Mouse (Mus musculus) lung, postnatal 10 days (tissue): ENCODE data around the gene Cpvl.

Experiments
- DNase-seq: peaks from one replicate; pipeline ENCODE4 v3.0.0; 2021

Gene Cpvl

GRCm38 (mm10) chr6:53931605-53932004 lies 46.9 kb downstream of the Cpvl start:
- DNase-seq, result no peak

GRCm38 (mm10) chr6:53929858-53930257 lies 48.6 kb downstream of the Cpvl start:
- no peak for DNase-seq

GRCm38 (mm10) chr6:53926197-53926596 lies 52.3 kb downstream of the Cpvl start:
- no peak for DNase-seq

GRCm38 (mm10) chr6:53925192-53925591 lies 53.3 kb downstream of the Cpvl start:
- no peak for DNase-seq

- no peak for DNase-seq
Measured at GRCm38 (mm10) chr6:53920041-53920440, 58.4 kb downstream of the Cpvl start.

GRCm38 (mm10) chr6:53917026-53917558 lies 61.4 kb downstream of the Cpvl start:
- DNase-seq, result no peak

- no peak for DNase-seq
Measured at GRCm38 (mm10) chr6:53915347-53915746, 63.1 kb downstream of the Cpvl start.

- no peak for DNase-seq
Measured at GRCm38 (mm10) chr6:53913151-53913550, 65.3 kb downstream of the Cpvl start.

- no peak for DNase-seq
Measured at GRCm38 (mm10) chr6:53912112-53912782, 66.2 kb downstream of the Cpvl start.

- DNase-seq, result no peak
Measured at GRCm38 (mm10) chr6:53909986-53910385, 68.5 kb downstream of the Cpvl start.

- no peak for DNase-seq
Measured at GRCm38 (mm10) chr6:53909446-53909845, 69.0 kb downstream of the Cpvl start.

GRCm38 (mm10) chr6:53906871-53907270 lies 71.6 kb downstream of the Cpvl start:
- no peak for DNase-seq

- DNase-seq, result peak; percentile 57
Measured at GRCm38 (mm10) chr6:53906051-53906462, 72.4 kb downstream of the Cpvl start.

GRCm38 (mm10) chr6:53905576-53905975 lies 72.9 kb downstream of the Cpvl start:
- no peak for DNase-seq

- no peak for DNase-seq
Measured at GRCm38 (mm10) chr6:53904703-53905395, 73.6 kb downstream of the Cpvl start.

- no peak for DNase-seq
Measured at GRCm38 (mm10) chr6:53904186-53904585, 74.3 kb downstream of the Cpvl start.

GRCm38 (mm10) chr6:53901741-53902140 lies 76.7 kb downstream of the Cpvl start:
- DNase-seq, result no peak

GRCm38 (mm10) chr6:53897872-53898464 lies 80.5 kb downstream of the Cpvl start:
- no peak for DNase-seq

- no peak for DNase-seq
Measured at GRCm38 (mm10) chr6:53897126-53897525, 81.3 kb downstream of the Cpvl start.

- DNase-seq, result no peak
Measured at GRCm38 (mm10) chr6:53893731-53894130, 84.7 kb downstream of the Cpvl start.

- DNase-seq, result no peak
Measured at GRCm38 (mm10) chr6:53891109-53891508, 87.4 kb downstream of the Cpvl start.

GRCm38 (mm10) chr6:53884931-53885330 lies 93.5 kb downstream of the Cpvl start:
- DNase-seq, result no peak

- peak; percentile 42 for DNase-seq
Measured at GRCm38 (mm10) chr6:53884496-53884895, 94.0 kb downstream of the Cpvl start.

GRCm38 (mm10) chr6:53883405-53883804 lies 95.1 kb downstream of the Cpvl start:
- no peak for DNase-seq
